Mouse (Mus musculus): ENCODE data around the gene Gm14151.

DNA sequence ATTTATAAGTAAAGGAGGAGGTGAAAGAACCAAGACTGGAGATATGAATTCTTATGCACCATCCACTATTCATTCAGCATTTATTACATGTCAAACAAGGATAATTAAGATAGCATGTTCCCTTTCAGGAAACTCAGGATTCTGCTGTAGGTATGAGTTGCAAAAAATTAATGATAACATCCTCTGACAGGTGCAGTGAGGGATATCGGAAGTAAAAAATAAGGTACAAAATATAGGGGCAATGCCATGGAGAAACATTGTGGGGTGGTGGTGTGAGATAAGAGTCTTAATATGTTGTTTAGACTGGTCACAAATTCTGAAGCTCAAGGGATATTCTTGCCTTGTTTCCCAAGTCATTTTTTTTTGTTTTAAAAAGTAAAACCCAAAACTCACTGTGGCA, 54.9 kb downstream of the Gm14151 start:
- TF ChIP-seq CTCF (IDR thresholded peaks at IDR 0.05) (no peak), EP300 (IDR thresholded peaks at IDR 0.05) (no peak)
